Mouse (Mus musculus): Measurements from ENCODE around the gene Pnmal2.

- TF ChIP-seq ZMIZ1 (IDR thresholded peaks at IDR 0.05; ENCODE audit: low read depth, low read length) (no peak), EP300 (IDR thresholded peaks at IDR 0.05; ENCODE audit: low read depth in 1 of 2, low read length in 2 of 2) (no peak), CTCF (IDR thresholded peaks at IDR 0.05 in 2 of 3, conservative IDR thresholded peaks at IDR 0.05 in 1 of 3; ENCODE audit: control insufficient read depth in 1 of 3, insufficient read depth in 1 of 3, low read depth in 2 of 3, low read length in 3 of 3, poor library complexity in 1 of 3, severe bottlenecking in 1 of 3) (no peak), BHLHE40 (IDR thresholded peaks at IDR 0.05; ENCODE audit: borderline replicate concordance, low read depth, low read length) (no peak), GATA1 (IDR thresholded peaks at IDR 0.05; ENCODE audit: low read depth, low read length) (no peak), POLR2AphosphoS2 (IDR thresholded peaks at IDR 0.05; ENCODE audit: low read length) (no peak), POLR2A (IDR thresholded peaks at IDR 0.05; ENCODE audit: control insufficient read depth in 1 of 2, insufficient read depth in 1 of 2, low read depth in 1 of 2, low read length in 2 of 2, poor library complexity in 1 of 2) (no peak), UBTF (IDR thresholded peaks at IDR 0.05; ENCODE audit: borderline replicate concordance, insufficient read depth, low read depth, low read length) (no peak)
Observed at GRCm38 (mm10) chr7:16908859-16909258, 35.6 kb upstream of the Pnmal2 start.
